Mouse (Mus musculus): ENCODE results near the gene Yy1. TPM values are rescaled to one million over a fixed set of nuclear protein-coding genes. Genes with fewer than 3 reads are reported as not detected.

The Yy1 gene
- polyA plus RNA-seq (2015; fragmentation: Nextera tagmentation; extraction: Ambion mirVana) = 8.4 and 9.0 TPM in 2 replicates

DNA sequence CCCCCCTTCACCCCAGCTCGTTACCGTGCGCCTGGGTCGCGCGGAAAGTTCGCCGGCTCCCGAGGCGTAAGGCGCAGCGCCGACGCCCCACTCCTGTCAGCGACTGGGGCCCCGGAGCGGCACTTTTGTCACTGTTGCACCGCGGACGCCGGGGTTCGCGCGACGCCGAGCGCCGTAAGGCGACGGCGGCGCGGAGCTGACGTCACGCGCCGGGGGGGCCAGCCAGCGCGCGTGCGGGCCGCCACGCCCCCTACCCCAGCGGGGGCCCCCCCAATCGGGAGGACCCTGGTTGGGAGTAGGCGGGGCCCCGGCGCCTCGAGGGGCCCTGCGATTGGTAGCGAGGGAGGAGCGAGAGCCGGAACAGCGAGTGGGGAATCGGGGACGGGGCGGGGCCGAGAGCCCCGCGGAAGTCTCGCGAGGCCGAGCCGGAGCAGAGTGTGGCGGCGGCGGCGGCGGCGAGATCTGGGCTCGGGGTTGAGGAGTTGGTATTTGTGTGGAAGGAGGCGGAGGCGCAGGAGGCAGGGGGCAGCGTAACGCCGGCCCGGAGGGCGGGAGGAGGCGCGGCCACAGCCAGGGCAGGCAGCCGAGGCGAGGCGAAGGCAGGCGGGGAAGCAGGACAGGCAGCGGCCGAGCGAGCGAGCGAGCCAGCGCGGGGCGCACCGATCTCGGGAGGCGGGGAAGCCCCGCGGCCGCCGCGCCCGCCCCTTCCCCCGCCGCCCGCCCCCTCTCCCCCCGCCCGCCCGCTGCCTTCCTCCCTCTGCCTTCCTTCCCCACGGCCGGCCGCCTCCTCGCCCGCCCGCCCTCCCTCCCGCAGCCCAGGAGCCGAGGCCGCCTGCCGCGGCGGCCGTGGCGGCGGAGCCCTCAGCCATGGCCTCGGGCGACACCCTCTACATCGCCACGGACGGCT, at the start of gene Yy1:
Gene Yy1 (plus strand): TSS at position 428 of the 907 bp plus-strand sequence.

DNA sequence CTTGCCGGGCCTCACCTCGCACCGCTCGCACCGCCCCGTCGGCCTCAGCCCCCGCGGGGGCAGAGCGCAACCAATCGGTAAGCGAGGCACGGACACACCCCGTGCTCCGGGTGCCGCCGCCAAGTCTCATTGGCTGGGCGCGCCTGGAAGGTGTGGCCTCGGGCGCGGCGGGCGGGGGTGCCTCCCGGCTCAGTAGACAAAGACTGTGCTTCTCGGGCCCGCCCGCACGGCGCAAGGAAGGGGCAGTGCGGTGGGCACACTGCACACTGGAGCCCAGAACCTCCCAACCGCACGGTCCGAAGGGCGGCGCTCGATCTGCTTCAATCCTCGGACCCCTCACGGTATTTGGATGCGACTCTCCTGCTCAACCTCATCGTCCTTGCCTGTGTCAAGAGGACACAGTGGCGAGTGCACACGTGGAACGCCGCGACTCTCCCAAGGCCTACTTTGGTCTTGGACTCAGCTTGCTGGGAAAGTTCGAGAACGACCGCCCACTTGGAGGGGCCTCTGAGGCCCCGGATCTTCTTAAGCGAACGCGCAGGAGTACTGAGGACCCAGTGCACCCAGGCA, 43.2 kb downstream of the Yy1 start, which contains the start of the genes Slc25a29 and Slc25a47:
Gene Slc25a29 (minus strand): TSS at position 44 of the 570 bp plus-strand sequence.
Gene Slc25a47 (plus strand): TSS at position 207 of the 570 bp plus-strand sequence.

MicroRNAs encoded within 50 kb of the gene (microRNA counts, 519-probe panel; counts per million panel counts)
- not detected for microRNA mmu-miR-345-3p
- microRNA mmu-miR-345-5p = 2,906 counts per million, percentile 43 among the panel's probes with 10 or more counts

Small RNA genes lying within 50 kb of the gene (microRNA-seq; reads per million reads assigned to microRNA genes)
- gene Mir345 = 81.9 reads per million, percentile 45 among the genes with 10 or more reads in this experiment

Other genes with a start within 250 kb of the Yy1 start
- 18.3 and 23.8 TPM in 2 replicates for gene Evl, start 238.3 kb upstream of the Yy1 start, polyA plus RNA-seq (2015; fragmentation: Nextera tagmentation; extraction: Ambion mirVana)
- 51.7 and 54.0 TPM in 2 replicates for gene Degs2, start 90.7 kb upstream of the Yy1 start, polyA plus RNA-seq (2015; fragmentation: Nextera tagmentation; extraction: Ambion mirVana)
- 3.5 and 4.2 TPM in 2 replicates for gene Slc25a29, start 42.9 kb downstream of the Yy1 start, polyA plus RNA-seq (2015; fragmentation: Nextera tagmentation; extraction: Ambion mirVana)
- 4.5 and 4.8 TPM in 2 replicates for gene Slc25a47, start 43.1 kb downstream of the Yy1 start, polyA plus RNA-seq (2015; fragmentation: Nextera tagmentation; extraction: Ambion mirVana)
- 3.2 and 4.9 TPM in 2 replicates for gene Wdr25, start 100.7 kb downstream of the Yy1 start, polyA plus RNA-seq (2015; fragmentation: Nextera tagmentation; extraction: Ambion mirVana)
- gene Wars, start 101.2 kb downstream of the Yy1 start, polyA plus RNA-seq (2015; fragmentation: Nextera tagmentation; extraction: Ambion mirVana) = 47.9 and 51.8 TPM in 2 replicates